Mouse (Mus musculus): ENCODE measurements around the gene Lactb.

DNA sequence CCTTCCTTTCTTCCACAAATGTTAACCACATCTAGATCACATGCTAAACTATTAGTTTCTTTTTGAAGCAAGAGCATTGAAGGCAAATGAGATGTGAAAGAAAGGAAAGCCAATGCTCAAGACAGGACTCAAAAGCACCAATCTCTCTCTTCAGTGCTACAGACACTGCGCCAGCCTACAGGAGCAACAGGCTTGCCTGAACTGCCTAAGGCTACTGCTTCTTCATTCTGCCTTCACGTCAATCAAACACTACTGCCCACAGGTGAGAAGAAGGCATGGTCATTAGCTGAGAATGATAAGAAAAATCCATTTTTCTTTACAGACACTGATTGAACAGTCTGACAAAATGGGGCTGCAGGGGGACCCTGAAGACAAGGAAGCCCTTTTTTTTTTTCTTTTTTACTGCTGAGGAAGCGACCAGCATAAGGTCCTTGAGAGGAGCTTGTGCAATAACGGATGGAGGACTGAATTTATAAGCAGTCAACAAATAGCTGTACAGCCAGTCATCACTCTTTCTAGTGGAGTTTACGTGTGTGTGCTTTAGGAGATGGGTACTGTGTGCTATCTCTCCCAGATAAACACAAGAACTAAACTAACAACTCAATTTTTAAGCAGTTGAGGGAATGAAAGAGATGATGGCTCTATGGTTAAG is 67.4 kb downstream of the Lactb start:
- TF ChIP-seq POLR2A (IDR thresholded peaks at IDR 0.05; ENCODE audit: borderline replicate concordance, extremely low read depth, low read depth, low read length) (no peak), CTCF (IDR thresholded peaks at IDR 0.05; ENCODE audit: insufficient read depth, low read length) (no peak)

Measured in lung, adult 2 months (tissue).